Mouse (Mus musculus): ENCODE results near the gene Olfr69. TPM values are rescaled to one million over a fixed set of nuclear protein-coding genes. Genes with fewer than 3 reads are reported as not detected.

Gene Olfr69
- not detected for polyA plus RNA-seq (2014; fragmentation: Illumina TruSeq; extraction: RNeasy Lipid Tissue Mini Kit (QIAGEN cat#74804); ENCODE audit: low read depth, low replicate concordance)

GRCm38 (mm10) chr7:103771494-103771893, at the start of gene Olfr69:
Gene Olfr69, minus strand, starts transcription at chr7:103771594.

DNA sequence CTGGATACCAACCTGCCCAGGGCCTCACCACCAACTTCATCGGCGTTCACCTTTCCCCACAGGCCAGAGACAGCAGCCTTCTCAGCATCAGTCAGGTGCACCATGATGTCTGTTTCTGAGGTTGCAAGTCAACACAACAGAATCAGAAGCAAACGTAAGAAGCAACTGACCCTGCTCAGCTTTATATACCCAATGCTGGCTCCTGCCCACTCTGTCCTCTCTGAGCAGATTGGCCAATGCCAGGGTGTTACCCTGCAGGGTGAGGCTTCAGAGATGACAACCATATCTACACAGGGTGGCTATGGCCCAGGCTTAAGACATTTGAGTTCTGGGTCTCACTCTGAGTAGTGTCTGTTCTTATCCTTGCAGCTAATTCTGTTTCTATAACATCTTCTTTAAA, 42.4 kb upstream of the Olfr69 start, which contains the start of gene Hbb-bt:
Gene Hbb-bt (minus strand): TSS at position 231 of the 400 bp plus-strand sequence.

DNA sequence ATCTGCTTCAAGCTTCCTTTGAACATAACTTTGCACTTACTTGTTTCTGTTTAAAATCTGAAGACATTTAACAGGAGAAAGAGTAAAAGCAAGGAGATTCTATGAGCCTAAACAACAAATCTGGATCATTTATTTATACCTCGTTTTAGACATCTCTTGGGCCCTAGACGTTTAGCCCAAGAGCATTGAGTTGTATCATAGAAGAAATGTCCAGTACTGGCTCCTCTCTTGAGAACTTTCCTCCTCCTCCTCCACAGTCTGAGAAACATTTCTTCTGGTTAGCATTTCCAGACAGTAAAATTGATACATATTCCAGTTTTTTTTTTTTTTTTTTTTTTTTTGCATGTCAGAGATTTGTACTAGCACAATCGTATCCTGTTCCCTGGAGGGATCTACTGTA, 20.3 kb upstream of the Olfr69 start, which contains the start of gene Olfr67:
Gene Olfr67 (minus strand): TSS at position 101 of the 400 bp plus-strand sequence.

DNA sequence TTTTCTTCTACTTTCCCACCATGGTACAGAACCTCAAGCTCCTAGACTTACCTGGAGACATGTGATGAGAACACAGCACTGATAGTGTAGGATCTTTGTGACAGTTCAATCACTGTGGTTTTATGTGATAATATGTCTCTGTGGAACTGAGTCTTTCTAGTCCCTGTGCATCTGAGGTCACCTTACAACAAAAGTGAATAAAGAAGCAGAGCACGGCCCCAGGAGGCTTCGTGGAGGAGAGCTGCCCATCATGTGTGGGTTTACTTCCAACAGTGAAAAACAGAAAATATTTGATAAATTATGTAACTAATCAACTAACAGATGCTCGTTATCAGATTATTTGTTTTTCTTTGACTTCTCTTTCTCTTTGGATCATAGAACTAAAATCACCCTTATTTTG, 8.2 kb upstream of the Olfr69 start, which contains the start of gene Olfr68:
Gene Olfr68 (minus strand): TSS at position 101 of the 400 bp plus-strand sequence.

DNA sequence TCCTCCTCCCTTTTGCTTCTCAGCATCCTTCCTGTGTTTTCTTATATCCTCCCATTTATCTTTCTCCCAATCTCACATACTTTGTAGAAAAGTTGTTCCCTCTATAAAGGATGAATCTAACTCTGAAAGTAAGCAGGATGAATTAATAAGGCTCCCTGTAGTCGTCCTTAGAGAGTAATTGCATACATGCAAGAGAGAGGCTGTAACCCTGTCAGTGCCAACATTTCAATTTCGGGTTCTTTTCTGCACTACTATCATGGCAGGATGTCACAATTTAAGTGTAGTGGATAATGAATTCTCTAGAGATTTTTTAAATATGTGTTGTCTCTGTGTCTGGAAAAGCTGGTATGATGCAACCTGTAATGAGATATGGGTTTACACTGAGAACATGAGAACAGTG, 14.2 kb downstream of the Olfr69 start, which contains the start of gene Olfr630:
Gene Olfr630 (minus strand): TSS at position 101 of the 400 bp plus-strand sequence.

DNA sequence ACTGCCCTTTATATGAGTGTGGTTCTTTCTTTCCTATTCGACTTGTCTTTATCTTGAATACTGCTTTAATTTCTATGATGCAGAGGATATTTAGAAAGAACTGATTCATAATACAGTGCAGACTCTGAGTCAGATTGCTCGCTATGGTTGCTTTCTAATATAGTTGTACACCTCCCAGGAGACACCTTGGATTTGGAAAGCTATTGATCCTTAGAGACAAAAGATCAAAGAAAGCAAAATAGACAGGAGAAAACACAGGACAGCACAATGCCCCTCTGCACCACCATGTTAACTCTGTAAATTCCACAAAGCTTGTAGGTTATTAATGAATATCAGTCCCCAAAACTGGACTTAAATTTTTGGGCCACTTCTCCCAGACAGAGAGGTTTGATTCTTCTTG, 26.6 kb downstream of the Olfr69 start, which contains the start of gene Olfr629:
Gene Olfr629 (minus strand): TSS at position 101 of the 400 bp plus-strand sequence.

GRCm38 (mm10) chr7:103730074-103730473, 41.3 kb downstream of the Olfr69 start, which contains the start of gene Olfr628:
Gene Olfr628, plus strand, starts transcription at chr7:103730374.

Other genes starting within 250 kb of the Olfr69 start
- gene Olfr612, start 228.9 kb downstream of the Olfr69 start, polyA plus RNA-seq (2014; fragmentation: Illumina TruSeq; extraction: RNeasy Lipid Tissue Mini Kit (QIAGEN cat#74804); ENCODE audit: low read depth, low replicate concordance), result not detected
- not detected for gene Olfr613, start 223.5 kb downstream of the Olfr69 start, polyA plus RNA-seq (2014; fragmentation: Illumina TruSeq; extraction: RNeasy Lipid Tissue Mini Kit (QIAGEN cat#74804); ENCODE audit: low read depth, low replicate concordance)
- not detected for gene Olfr615, start 215.5 kb downstream of the Olfr69 start, polyA plus RNA-seq (2014; fragmentation: Illumina TruSeq; extraction: RNeasy Lipid Tissue Mini Kit (QIAGEN cat#74804); ENCODE audit: low read depth, low replicate concordance)
- not detected for gene Olfr616, start 202.5 kb downstream of the Olfr69 start, polyA plus RNA-seq (2014; fragmentation: Illumina TruSeq; extraction: RNeasy Lipid Tissue Mini Kit (QIAGEN cat#74804); ENCODE audit: low read depth, low replicate concordance)
- gene Olfr617, start 198.5 kb downstream of the Olfr69 start, polyA plus RNA-seq (2014; fragmentation: Illumina TruSeq; extraction: RNeasy Lipid Tissue Mini Kit (QIAGEN cat#74804); ENCODE audit: low read depth, low replicate concordance), result not detected
- not detected for gene Olfr618, start 181.5 kb downstream of the Olfr69 start, polyA plus RNA-seq (2014; fragmentation: Illumina TruSeq; extraction: RNeasy Lipid Tissue Mini Kit (QIAGEN cat#74804); ENCODE audit: low read depth, low replicate concordance)
- gene Olfr619, start 171.0 kb downstream of the Olfr69 start, polyA plus RNA-seq (2014; fragmentation: Illumina TruSeq; extraction: RNeasy Lipid Tissue Mini Kit (QIAGEN cat#74804); ENCODE audit: low read depth, low replicate concordance), result not detected
- gene Olfr620, start 159.1 kb downstream of the Olfr69 start, polyA plus RNA-seq (2014; fragmentation: Illumina TruSeq; extraction: RNeasy Lipid Tissue Mini Kit (QIAGEN cat#74804); ENCODE audit: low read depth, low replicate concordance), result not detected
- gene Olfr622, start 128.9 kb downstream of the Olfr69 start, polyA plus RNA-seq (2014; fragmentation: Illumina TruSeq; extraction: RNeasy Lipid Tissue Mini Kit (QIAGEN cat#74804); ENCODE audit: low read depth, low replicate concordance), result not detected
- gene Olfr623, start 107.9 kb downstream of the Olfr69 start, polyA plus RNA-seq (2014; fragmentation: Illumina TruSeq; extraction: RNeasy Lipid Tissue Mini Kit (QIAGEN cat#74804); ENCODE audit: low read depth, low replicate concordance), result not detected
- gene Olfr624, start 100.4 kb downstream of the Olfr69 start, polyA plus RNA-seq (2014; fragmentation: Illumina TruSeq; extraction: RNeasy Lipid Tissue Mini Kit (QIAGEN cat#74804); ENCODE audit: low read depth, low replicate concordance), result 0.11 TPM
- not detected for gene Olfr625-ps1, start 88.9 kb downstream of the Olfr69 start, polyA plus RNA-seq (2014; fragmentation: Illumina TruSeq; extraction: RNeasy Lipid Tissue Mini Kit (QIAGEN cat#74804); ENCODE audit: low read depth, low replicate concordance)
- not detected for gene Olfr243, start 56.9 kb downstream of the Olfr69 start, polyA plus RNA-seq (2014; fragmentation: Illumina TruSeq; extraction: RNeasy Lipid Tissue Mini Kit (QIAGEN cat#74804); ENCODE audit: low read depth, low replicate concordance)
- not detected for gene Olfr628, start 41.2 kb downstream of the Olfr69 start, polyA plus RNA-seq (2014; fragmentation: Illumina TruSeq; extraction: RNeasy Lipid Tissue Mini Kit (QIAGEN cat#74804); ENCODE audit: low read depth, low replicate concordance)
- gene Olfr629, start 26.7 kb downstream of the Olfr69 start, polyA plus RNA-seq (2014; fragmentation: Illumina TruSeq; extraction: RNeasy Lipid Tissue Mini Kit (QIAGEN cat#74804); ENCODE audit: low read depth, low replicate concordance), result not detected
- not detected for gene Olfr630, start 14.3 kb downstream of the Olfr69 start, polyA plus RNA-seq (2014; fragmentation: Illumina TruSeq; extraction: RNeasy Lipid Tissue Mini Kit (QIAGEN cat#74804); ENCODE audit: low read depth, low replicate concordance)
- gene Olfr68, start 8.1 kb upstream of the Olfr69 start, polyA plus RNA-seq (2014; fragmentation: Illumina TruSeq; extraction: RNeasy Lipid Tissue Mini Kit (QIAGEN cat#74804); ENCODE audit: low read depth, low replicate concordance), result not detected
- gene Olfr67, start 20.2 kb upstream of the Olfr69 start, polyA plus RNA-seq (2014; fragmentation: Illumina TruSeq; extraction: RNeasy Lipid Tissue Mini Kit (QIAGEN cat#74804); ENCODE audit: low read depth, low replicate concordance), result not detected
- 353 TPM for gene Hbb-bt, start 42.4 kb upstream of the Olfr69 start, polyA plus RNA-seq (2014; fragmentation: Illumina TruSeq; extraction: RNeasy Lipid Tissue Mini Kit (QIAGEN cat#74804); ENCODE audit: low read depth, low replicate concordance)
- gene Hbb-bs, start 56.5 kb upstream of the Olfr69 start, polyA plus RNA-seq (2014; fragmentation: Illumina TruSeq; extraction: RNeasy Lipid Tissue Mini Kit (QIAGEN cat#74804); ENCODE audit: low read depth, low replicate concordance), result 2,394 TPM
- gene Hbb-bh2, start 68.9 kb upstream of the Olfr69 start, polyA plus RNA-seq (2014; fragmentation: Illumina TruSeq; extraction: RNeasy Lipid Tissue Mini Kit (QIAGEN cat#74804); ENCODE audit: low read depth, low replicate concordance), result not detected
- not detected for gene Hbb-bh1, start 71.6 kb upstream of the Olfr69 start, polyA plus RNA-seq (2014; fragmentation: Illumina TruSeq; extraction: RNeasy Lipid Tissue Mini Kit (QIAGEN cat#74804); ENCODE audit: low read depth, low replicate concordance)
- not detected for gene Hbb-y, start 81.6 kb upstream of the Olfr69 start, polyA plus RNA-seq (2014; fragmentation: Illumina TruSeq; extraction: RNeasy Lipid Tissue Mini Kit (QIAGEN cat#74804); ENCODE audit: low read depth, low replicate concordance)
- not detected for gene Olfr66, start 114.7 kb upstream of the Olfr69 start, polyA plus RNA-seq (2014; fragmentation: Illumina TruSeq; extraction: RNeasy Lipid Tissue Mini Kit (QIAGEN cat#74804); ENCODE audit: low read depth, low replicate concordance)
- not detected for gene Olfr64, start 122.9 kb upstream of the Olfr69 start, polyA plus RNA-seq (2014; fragmentation: Illumina TruSeq; extraction: RNeasy Lipid Tissue Mini Kit (QIAGEN cat#74804); ENCODE audit: low read depth, low replicate concordance)
- gene Olfr65, start 131.9 kb upstream of the Olfr69 start, polyA plus RNA-seq (2014; fragmentation: Illumina TruSeq; extraction: RNeasy Lipid Tissue Mini Kit (QIAGEN cat#74804); ENCODE audit: low read depth, low replicate concordance), result not detected
- gene Olfr631, start 157.2 kb upstream of the Olfr69 start, polyA plus RNA-seq (2014; fragmentation: Illumina TruSeq; extraction: RNeasy Lipid Tissue Mini Kit (QIAGEN cat#74804); ENCODE audit: low read depth, low replicate concordance), result not detected
- gene Olfr632, start 162.8 kb upstream of the Olfr69 start, polyA plus RNA-seq (2014; fragmentation: Illumina TruSeq; extraction: RNeasy Lipid Tissue Mini Kit (QIAGEN cat#74804); ENCODE audit: low read depth, low replicate concordance), result not detected
- gene Olfr633, start 172.8 kb upstream of the Olfr69 start, polyA plus RNA-seq (2014; fragmentation: Illumina TruSeq; extraction: RNeasy Lipid Tissue Mini Kit (QIAGEN cat#74804); ENCODE audit: low read depth, low replicate concordance), result not detected
- gene Olfr635, start 199.6 kb upstream of the Olfr69 start, polyA plus RNA-seq (2014; fragmentation: Illumina TruSeq; extraction: RNeasy Lipid Tissue Mini Kit (QIAGEN cat#74804); ENCODE audit: low read depth, low replicate concordance), result not detected
- not detected for gene Olfr638, start 227.2 kb upstream of the Olfr69 start, polyA plus RNA-seq (2014; fragmentation: Illumina TruSeq; extraction: RNeasy Lipid Tissue Mini Kit (QIAGEN cat#74804); ENCODE audit: low read depth, low replicate concordance)
- not detected for gene Olfr639, start 245.7 kb upstream of the Olfr69 start, polyA plus RNA-seq (2014; fragmentation: Illumina TruSeq; extraction: RNeasy Lipid Tissue Mini Kit (QIAGEN cat#74804); ENCODE audit: low read depth, low replicate concordance)